Mouse (Mus musculus) heart, embryonic 16.5 days (tissue): Measurements from ENCODE around the gene Styk1. TPM values are rescaled to one million over a fixed set of nuclear protein-coding genes. Genes with fewer than 3 reads are reported as not detected.

Experiments used
- ATAC-seq: fragments of 200-750 bp; cut with Nextera tagmentation; replicated peaks from 2 replicates; pipeline ENCODE4 v1.8.0; 2017; ENCODE audit warnings: moderate number of reproducible peaks; ENCODE audit not compliant: insufficient read depth, low FRiP score; ENCODE audit errors: extremely low read depth
- H3K27ac ChIP-seq: fragments of 300-500 bp; sonication (generic); 2 replicates; pipeline ENCODE4 v1.5.1; 2014; ENCODE audit warnings: mild to moderate bottlenecking, low read length, control low read depth, moderate library complexity
- H3K27me3 ChIP-seq: fragments of 300-500 bp; sonication (generic); 2 replicates; pipeline ENCODE4 v1.6.1; 2014; ENCODE audit warnings: low read length, mixed read lengths; ENCODE audit not compliant: control insufficient read depth, insufficient read depth
- H3K36me3 ChIP-seq: fragments of 300-500 bp; sonication (generic); 2 replicates; pipeline ENCODE4 v1.6.1; 2014; ENCODE audit not compliant: control insufficient read depth, insufficient read depth
- H3K4me1 ChIP-seq: fragments of 300-500 bp; sonication (generic); 2 replicates; pipeline ENCODE4 v1.6.1; 2014; ENCODE audit warnings: low read length, mixed read lengths; ENCODE audit not compliant: control insufficient read depth, insufficient read depth
- H3K4me2 ChIP-seq: fragments of 300-500 bp; sonication (generic); 2 replicates; pipeline ENCODE4 v1.6.1; 2014; ENCODE audit warnings: low read depth, mild to moderate bottlenecking, control low read depth, low read length
- H3K4me3 ChIP-seq: fragments of 300-500 bp; sonication (generic); 2 replicates; pipeline ENCODE4 v1.5.1; 2014; ENCODE audit warnings: mild to moderate bottlenecking, control low read depth, low read length
- H3K9ac ChIP-seq: fragments of 300-500 bp; sonication (generic); 2 replicates; pipeline ENCODE4 v1.6.1; 2014; ENCODE audit warnings: low read length, control low read depth
- H3K9me3 ChIP-seq: fragments of 300-500 bp; sonication (generic); replicated peaks from 2 replicates; pipeline ENCODE4 v1.6.1; 2016; ENCODE audit warnings: low read length; ENCODE audit not compliant: control insufficient read depth
- WGBS: fragments of 180-500 bp; shearing (Covaris S2); extraction: QIAGEN DNeasy Blood & Tissue Kit; methylation state at CpG from one replicate; pipeline ENCODE4 v1.1.7; 2014; 5-methylcytosine and 5-hydroxymethylcytosine counted together
- polyA plus RNA-seq: library from polyadenylated mRNA; unstranded; fragments of >200 nt; fragmentation: Nextera tagmentation; extraction: Ambion mirVana; gene quantifications from 2 replicates; pipeline ENCODE4 v1.2.1, GENCODE M21; 2015

Gene Styk1
- polyA plus RNA-seq, result 0.40 and 0.66 TPM in 2 replicates

GRCm38 (mm10) chr6:131353352-131353919 lies at the start of gene Styk1:
Gene Styk1 (minus strand): TSS chr6:131353597.
- H3K4me3 ChIP-seq, result peak within 1 kb of the TSS; percentile 52
- no peaks in the 10 kb centered on the region for H3K36me3 ChIP-seq
- H3K27ac ChIP-seq, result no peak within 1 kb of the TSS
- peaks cover 3% of the 10 kb centered on the region; the same call in 1 of the 2 replicates for H3K4me1 ChIP-seq
- peak within 1 kb of the TSS; percentile 87 for H3K4me2 ChIP-seq
- H3K27me3 ChIP-seq, result no peaks in the 10 kb centered on the region
- H3K9me3 ChIP-seq, result no peaks in the 10 kb centered on the region
- 2% methylated on average over 16 of the region's 16 CpGs for WGBS
- peak within 1 kb of the TSS; percentile 59 for H3K9ac ChIP-seq
- ATAC-seq, result peak; percentile 84

- Histone ChIP-seq H3K9me3 (no peaks in the 10 kb centered on the region; the same call in 1 of the 2 replicates), H3K4me1 (peaks cover 6% of the 10 kb centered on the region), H3K9ac (no peak overlapping the region), H3K4me2 (no peak overlapping the region), H3K27ac (no peak overlapping the region), H3K27me3 (no peaks in the 10 kb centered on the region; the same call in 1 of the 2 replicates), H3K4me3 (no peak overlapping the region), H3K36me3 (no peaks in the 10 kb centered on the region)
- WGBS, result 43% methylated on average over 2 of the region's 2 CpGs
- ATAC-seq, result no peak
These were observed 49.6 kb upstream of the Styk1 start for GRCm38 (mm10) chr6:131403036-131403435.

GRCm38 (mm10) chr6:131402606-131403005 lies 49.2 kb upstream of the Styk1 start:
- no peak overlapping the region for H3K9ac ChIP-seq
- no peaks in the 10 kb centered on the region for H3K36me3 ChIP-seq
- H3K27ac ChIP-seq, result no peak overlapping the region
- peaks cover 6% of the 10 kb centered on the region for H3K4me1 ChIP-seq
- no peak overlapping the region for H3K4me2 ChIP-seq
- no peaks in the 10 kb centered on the region; the same call in 1 of the 2 replicates for H3K9me3 ChIP-seq
- no peak overlapping the region for H3K4me3 ChIP-seq
- no peaks in the 10 kb centered on the region; the same call in 1 of the 2 replicates for H3K27me3 ChIP-seq
- no peak for ATAC-seq

GRCm38 (mm10) chr6:131401259-131401658 lies 47.9 kb upstream of the Styk1 start:
- no peak overlapping the region for H3K27ac ChIP-seq
- H3K9me3 ChIP-seq, result no peaks in the 10 kb centered on the region; the same call in 1 of the 2 replicates
- no peaks in the 10 kb centered on the region; the same call in 1 of the 2 replicates for H3K27me3 ChIP-seq
- no peak for ATAC-seq
- H3K36me3 ChIP-seq, result no peaks in the 10 kb centered on the region
- H3K4me2 ChIP-seq, result no peak overlapping the region
- no peak overlapping the region for H3K4me3 ChIP-seq
- WGBS, result 89% methylated on average over 2 of the region's 2 CpGs
- no peak overlapping the region for H3K9ac ChIP-seq
- peaks cover 11% of the 10 kb centered on the region for H3K4me1 ChIP-seq

- H3K4me3 ChIP-seq, result no peak overlapping the region
- no peak overlapping the region for H3K9ac ChIP-seq
- no peaks in the 10 kb centered on the region for H3K36me3 ChIP-seq
- no peaks in the 10 kb centered on the region; the same call in 1 of the 2 replicates for H3K27me3 ChIP-seq
- 27% methylated on average over 1 of the region's 1 CpGs for WGBS
- H3K27ac ChIP-seq, result no peak overlapping the region
- peaks cover 6% of the 10 kb centered on the region; the same call in 1 of the 2 replicates for H3K4me1 ChIP-seq
- peak; percentile 60 for ATAC-seq
- H3K4me2 ChIP-seq, result no peak overlapping the region
- H3K9me3 ChIP-seq, result no peaks in the 10 kb centered on the region
These were observed 43.3 kb upstream of the Styk1 start for GRCm38 (mm10) chr6:131396650-131397049.

- no peaks in the 10 kb centered on the region for H3K9me3 ChIP-seq
- H3K36me3 ChIP-seq, result no peaks in the 10 kb centered on the region
- H3K4me3 ChIP-seq, result no peak overlapping the region
- H3K27me3 ChIP-seq, result no peaks in the 10 kb centered on the region
- H3K4me2 ChIP-seq, result no peak overlapping the region
- no peak overlapping the region for H3K9ac ChIP-seq
- no peak overlapping the region for H3K27ac ChIP-seq
- 61% methylated on average over 4 of the region's 4 CpGs for WGBS
- no peak for ATAC-seq
- H3K4me1 ChIP-seq, result peaks cover 6% of the 10 kb centered on the region; the same call in 1 of the 2 replicates
These were observed 40.7 kb upstream of the Styk1 start for GRCm38 (mm10) chr6:131393873-131394660.

- peak; percentile 93 for ATAC-seq
- Histone ChIP-seq H3K9ac (peak within 1 kb of the TSS; percentile 87), H3K4me2 (peak within 1 kb of the TSS; percentile 94), H3K4me3 (peak within 1 kb of the TSS; percentile 84), H3K9me3 (no peaks in the 10 kb centered on the region), H3K27ac (peak within 1 kb of the TSS; percentile 86), H3K36me3 (no peaks in the 10 kb centered on the region), H3K27me3 (no peaks in the 10 kb centered on the region), H3K4me1 (peaks cover 30% of the 10 kb centered on the region)
- under 1% methylated on average over 96 of the region's 107 CpGs for WGBS
These were observed 34.9 kb upstream of the Styk1 start, which contains the start of gene Ybx3 for GRCm38 (mm10) chr6:131388040-131389021. Gene Ybx3 (minus strand): TSS chr6:131388476.

- Histone ChIP-seq H3K4me2 (peak overlapping the region; percentile 94), H3K36me3 (no peaks in the 10 kb centered on the region), H3K9me3 (no peaks in the 10 kb centered on the region), H3K4me1 (peaks cover 38% of the 10 kb centered on the region), H3K27me3 (no peaks in the 10 kb centered on the region), H3K9ac (peak overlapping the region; percentile 87), H3K27ac (peak overlapping the region; percentile 86), H3K4me3 (peak overlapping the region; percentile 84)
- under 1% methylated on average over 43 of the region's 43 CpGs for WGBS
- ATAC-seq, result peak; percentile 21
These were observed 34.0 kb upstream of the Styk1 start for GRCm38 (mm10) chr6:131387221-131388039.
